Mouse (Mus musculus) C2C12 (cell line): ENCODE measurements around the gene Git2.

ENCODE experiments used
- CEBPB ChIP-seq: IDR thresholded peaks from one replicate; pipeline ENCODE4 v1.6.1; 2011; ENCODE audit warnings: low read depth, mild to moderate bottlenecking, control low read depth, moderate library complexity
- CTCF ChIP-seq: IDR thresholded peaks from one replicate; pipeline ENCODE4 v1.5.1; 2011; ENCODE audit not compliant: control insufficient read depth, insufficient read depth, insufficient read length
- FOSL1 ChIP-seq: IDR thresholded peaks from one replicate; pipeline ENCODE4 v1.8.0; 2011; ENCODE audit warnings: mild to moderate bottlenecking, low read length; ENCODE audit not compliant: poor library complexity, insufficient read depth, severe bottlenecking
- MAX ChIP-seq: IDR thresholded peaks from one replicate; pipeline ENCODE4 v1.6.1; 2011; ENCODE audit warnings: mild to moderate bottlenecking, control low read depth
- MYOD1 ChIP-seq: IDR thresholded peaks from one replicate; pipeline ENCODE4 v1.6.1; 2011; ENCODE audit warnings: low read depth; ENCODE audit not compliant: control insufficient read depth, insufficient read length
- USF1 ChIP-seq: IDR thresholded peaks from one replicate; pipeline ENCODE4 v1.6.1; 2011; ENCODE audit warnings: low read depth, mild to moderate bottlenecking, control low read depth, moderate library complexity

DNA sequence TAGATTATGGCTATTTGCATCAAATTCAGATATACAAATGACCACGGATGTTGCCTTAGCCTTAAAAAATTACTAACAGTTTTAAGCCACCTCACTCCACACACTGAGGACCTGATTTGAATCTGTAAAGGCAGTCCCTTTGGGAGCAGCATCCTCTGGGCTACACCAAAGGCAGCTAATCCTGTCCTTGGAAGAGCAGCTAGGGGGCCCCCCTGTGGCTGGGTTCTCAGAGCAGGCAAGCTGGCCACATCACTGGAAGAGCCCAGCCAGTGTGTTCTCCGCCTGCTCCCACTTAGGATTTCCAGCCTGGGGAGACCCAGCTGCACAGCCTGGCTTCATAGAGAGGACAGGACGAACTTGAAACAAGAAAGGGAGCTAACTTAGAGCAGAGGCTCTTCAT is 29.6 kb upstream of the Git2 start:
- TF ChIP-seq CTCF (no peak), MAX (no peak), USF1 (no peak), MYOD1 (no peak), CEBPB (no peak), FOSL1 (no peak)
